Mouse (Mus musculus) kidney, postnatal 0 days (tissue): ENCODE measurements around the gene R3hdm4. TPM values are rescaled to one million over a fixed set of nuclear protein-coding genes. Genes with fewer than 3 reads are reported as not detected.

Experiments used
- ATAC-seq: fragments of 200-750 bp; cut with Nextera tagmentation; replicated peaks from 2 replicates; pipeline ENCODE4 v1.8.0; 2017; ENCODE audit warnings: low read depth, moderate number of reproducible peaks, moderate TSS enrichment, moderate library complexity; ENCODE audit not compliant: low FRiP score
- DNase-seq: peaks from one replicate; pipeline ENCODE4 v3.0.0-alpha.2; 2016; ENCODE audit warnings: low spot score
- H3K27ac ChIP-seq: fragments of 300-500 bp; sonication (generic); 2 replicates; pipeline ENCODE4 v1.5.1; 2014; ENCODE audit warnings: mild to moderate bottlenecking
- H3K27me3 ChIP-seq: fragments of 300-500 bp; sonication (generic); 2 replicates; pipeline ENCODE4 v1.6.1; 2014; ENCODE audit warnings: low read length, mixed read lengths; ENCODE audit not compliant: insufficient read depth
- H3K36me3 ChIP-seq: fragments of 300-500 bp; sonication (generic); 2 replicates; pipeline ENCODE4 v1.6.1; 2014; ENCODE audit warnings: low read length, mixed read lengths; ENCODE audit not compliant: insufficient read depth
- H3K4me1 ChIP-seq: fragments of 300-500 bp; sonication (generic); replicated peaks from 2 replicates; pipeline ENCODE4 v1.6.1; 2014; ENCODE audit warnings: antibody characterized with exemption, low read length, mixed read lengths; ENCODE audit not compliant: insufficient read depth
- H3K4me2 ChIP-seq: fragments of 300-500 bp; sonication (generic); 2 replicates; pipeline ENCODE4 v1.6.1; 2014; ENCODE audit warnings: mild to moderate bottlenecking, low read length, moderate library complexity, mixed read lengths
- H3K4me3 ChIP-seq: fragments of 300-500 bp; sonication (generic); replicated peaks from 2 replicates; pipeline ENCODE4 v1.5.1; 2014; ENCODE audit warnings: low read depth, low read length
- H3K9ac ChIP-seq: fragments of 300-500 bp; sonication (generic); 2 replicates; pipeline ENCODE4 v1.6.1; 2014; ENCODE audit warnings: low read depth, low read length
- H3K9me3 ChIP-seq: fragments of 300-500 bp; sonication (generic); replicated peaks from 2 replicates; pipeline ENCODE4 v1.6.1; 2016; ENCODE audit warnings: low read length, inconsistent platforms, mixed read lengths
- CTCF ChIP-seq: IDR thresholded peaks from 2 replicates; pipeline ENCODE4 v1.5.1; 2016; ENCODE audit warnings: antibody characterized with exemption, low read depth, mild to moderate bottlenecking, moderate library complexity
- WGBS: fragments of 180-500 bp; shearing (Covaris S2); extraction: QIAGEN DNeasy Blood & Tissue Kit; methylation state at CpG from one replicate; pipeline ENCODE4 v1.1.7; 2014; 5-methylcytosine and 5-hydroxymethylcytosine counted together
- polyA plus RNA-seq: library from polyadenylated mRNA; unstranded; fragments of >200 nt; fragmentation: Nextera tagmentation; extraction: Ambion mirVana; gene quantifications from 2 replicates; pipeline ENCODE4 v1.2.1, GENCODE M21; 2015

The R3hdm4 gene
- polyA plus RNA-seq, 1 experiment from 2014 or later = 120 TPM

DNA sequence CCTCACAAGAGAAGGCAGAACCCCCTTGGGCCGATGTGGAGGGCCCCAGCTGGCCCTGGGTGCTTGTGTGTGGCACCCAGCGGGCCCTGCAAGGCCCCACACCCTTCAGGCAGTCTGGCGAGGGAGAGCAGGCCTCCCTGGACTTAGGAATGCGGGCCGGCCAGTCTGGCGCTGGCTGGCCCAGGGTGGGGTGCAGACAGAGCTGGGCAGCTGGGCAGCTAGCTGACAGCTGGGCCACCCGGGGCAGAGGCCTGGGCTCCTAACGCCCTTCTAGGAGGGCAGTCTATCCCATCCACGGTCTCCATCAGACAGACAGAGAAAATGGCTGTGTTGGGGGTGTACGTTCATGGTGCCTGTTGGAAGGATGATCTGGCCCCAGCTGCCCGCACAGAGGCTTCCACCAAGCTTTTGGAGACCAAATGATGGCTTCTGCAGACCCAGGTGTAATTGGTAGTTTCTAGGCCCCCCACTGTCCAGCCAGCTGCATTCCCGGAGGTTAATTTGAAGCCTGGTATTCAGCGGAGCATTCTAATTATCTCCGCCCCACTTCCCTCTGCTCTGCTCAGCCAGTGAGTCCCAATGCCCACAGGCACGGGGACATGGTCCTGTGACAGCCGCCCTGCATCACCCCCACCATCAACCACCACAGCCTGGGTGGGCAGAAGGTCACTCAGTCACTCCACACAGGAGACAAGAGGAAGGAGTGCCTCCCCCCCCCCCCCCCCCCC is 24.7 kb upstream of the R3hdm4 start:
- H3K9ac ChIP-seq = peak overlapping the region; percentile 31; the same call in 1 of the 2 replicates
- H3K4me3 ChIP-seq = no peak overlapping the region
- peaks cover 20% of the 10 kb centered on the region for H3K36me3 ChIP-seq
- H3K27ac ChIP-seq = peak overlapping the region; percentile 81
- ATAC-seq = peak; percentile 85
- DNase-seq = peak; percentile 79
- H3K27me3 ChIP-seq = no peaks in the 10 kb centered on the region
- H3K9me3 ChIP-seq = no peaks in the 10 kb centered on the region
- peaks cover 20% of the 10 kb centered on the region; the same call in 1 of the 2 replicates for H3K4me1 ChIP-seq
- H3K4me2 ChIP-seq = no peak overlapping the region
- 31% methylated on average over 16 of the region's 16 CpGs for WGBS
- no peak for TF ChIP-seq CTCF

DNA sequence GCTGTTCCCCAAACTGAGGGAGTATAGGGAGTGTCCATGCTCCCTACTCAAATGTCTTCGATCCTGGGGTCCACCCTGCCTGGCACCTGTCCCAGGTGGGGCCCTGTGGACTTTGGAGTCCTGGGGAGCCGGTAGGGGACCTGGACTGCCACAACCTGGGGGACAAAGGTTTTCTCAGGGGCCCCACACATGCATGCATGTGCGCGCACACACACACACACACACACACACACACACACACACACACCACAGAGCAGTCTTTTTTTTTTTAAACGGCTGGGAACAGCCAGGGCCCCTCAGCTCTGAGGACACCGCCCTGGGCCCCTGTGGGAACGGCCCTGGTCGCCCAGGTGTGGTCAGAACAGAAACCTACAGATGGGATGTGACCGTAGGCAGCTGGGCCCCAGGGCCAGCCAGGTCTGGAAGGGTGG is 22.5 kb upstream of the R3hdm4 start:
- WGBS = 61% methylated on average over 9 of the region's 9 CpGs
- H3K4me2 ChIP-seq = no peak overlapping the region
- 0 out of 2 replicates have a peak, but pooled peaks cover under 1% of the 10 kb centered on the region for H3K36me3 ChIP-seq
- H3K9ac ChIP-seq = no peak overlapping the region
- no peak overlapping the region for H3K4me3 ChIP-seq
- H3K27ac ChIP-seq = peak overlapping the region; percentile 43
- no peaks in the 10 kb centered on the region for H3K27me3 ChIP-seq
- peaks cover 33% of the 10 kb centered on the region; the same call in 1 of the 2 replicates for H3K4me1 ChIP-seq
- no peak for ATAC-seq
- H3K9me3 ChIP-seq = no peaks in the 10 kb centered on the region
- DNase-seq = no peak
- no peak for TF ChIP-seq CTCF

DNA sequence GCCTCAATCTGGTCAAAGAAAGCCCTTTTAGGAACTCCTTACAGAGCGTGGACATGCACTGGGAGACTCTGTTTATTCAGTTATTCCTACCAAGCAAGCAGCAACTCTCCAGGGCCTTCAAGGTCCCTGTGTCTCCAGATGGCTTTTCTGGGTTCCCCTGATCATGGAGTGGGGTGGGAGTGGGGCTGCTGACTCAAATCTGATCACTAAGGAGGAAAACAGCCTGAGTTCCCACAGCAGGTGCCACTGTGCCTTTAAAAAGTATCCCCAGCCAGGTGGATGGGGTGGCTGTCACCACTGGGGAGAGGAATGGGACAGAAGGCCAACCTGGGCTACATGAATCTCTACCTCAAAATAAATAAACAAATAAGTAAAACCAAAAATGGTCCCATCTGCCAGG is 22.0 kb upstream of the R3hdm4 start:
- 94% methylated on average over 1 of the region's 1 CpGs for WGBS
- TF ChIP-seq CTCF = no peak
- Histone ChIP-seq H3K36me3 (no peaks in the 10 kb centered on the region), H3K9ac (no peak overlapping the region), H3K27me3 (no peaks in the 10 kb centered on the region), H3K27ac (peak overlapping the region; percentile 43), H3K4me1 (peaks cover 33% of the 10 kb centered on the region; the same call in 1 of the 2 replicates), H3K4me2 (no peak overlapping the region), H3K9me3 (no peaks in the 10 kb centered on the region), H3K4me3 (no peak overlapping the region)
- no peak for DNase-seq
- no peak for ATAC-seq

DNA sequence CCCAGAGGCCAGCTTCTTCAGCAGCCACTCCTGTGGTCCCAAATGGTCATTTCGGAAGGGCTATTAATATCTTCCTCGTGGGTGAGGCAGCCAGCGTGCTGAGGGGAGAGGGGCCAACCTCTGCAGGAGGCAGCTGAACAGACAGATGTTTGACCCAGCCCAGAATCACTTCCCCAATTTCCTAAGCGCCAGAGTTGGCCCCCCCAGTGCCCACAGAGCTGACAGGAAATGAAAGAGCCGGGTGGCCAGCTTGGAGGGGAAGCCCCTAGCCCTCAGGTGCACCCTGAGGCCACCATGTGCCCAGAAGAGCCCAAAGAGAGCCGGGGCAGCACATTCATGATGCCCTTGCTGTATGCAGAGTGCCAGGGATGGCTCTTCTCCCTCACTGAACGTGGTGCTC is 19.7 kb upstream of the R3hdm4 start:
- ATAC-seq (no peak), DNase-seq (no peak)
- no peaks in the 10 kb centered on the region for H3K9me3 ChIP-seq
- H3K9ac ChIP-seq = no peak overlapping the region
- H3K4me2 ChIP-seq = no peak overlapping the region
- no peak for TF ChIP-seq CTCF
- H3K27ac ChIP-seq = no peak overlapping the region
- no peaks in the 10 kb centered on the region for H3K27me3 ChIP-seq
- 50% methylated on average over 7 of the region's 7 CpGs for WGBS
- H3K36me3 ChIP-seq = no peaks in the 10 kb centered on the region
- H3K4me3 ChIP-seq = no peak overlapping the region
- peaks cover 42% of the 10 kb centered on the region for H3K4me1 ChIP-seq

DNA sequence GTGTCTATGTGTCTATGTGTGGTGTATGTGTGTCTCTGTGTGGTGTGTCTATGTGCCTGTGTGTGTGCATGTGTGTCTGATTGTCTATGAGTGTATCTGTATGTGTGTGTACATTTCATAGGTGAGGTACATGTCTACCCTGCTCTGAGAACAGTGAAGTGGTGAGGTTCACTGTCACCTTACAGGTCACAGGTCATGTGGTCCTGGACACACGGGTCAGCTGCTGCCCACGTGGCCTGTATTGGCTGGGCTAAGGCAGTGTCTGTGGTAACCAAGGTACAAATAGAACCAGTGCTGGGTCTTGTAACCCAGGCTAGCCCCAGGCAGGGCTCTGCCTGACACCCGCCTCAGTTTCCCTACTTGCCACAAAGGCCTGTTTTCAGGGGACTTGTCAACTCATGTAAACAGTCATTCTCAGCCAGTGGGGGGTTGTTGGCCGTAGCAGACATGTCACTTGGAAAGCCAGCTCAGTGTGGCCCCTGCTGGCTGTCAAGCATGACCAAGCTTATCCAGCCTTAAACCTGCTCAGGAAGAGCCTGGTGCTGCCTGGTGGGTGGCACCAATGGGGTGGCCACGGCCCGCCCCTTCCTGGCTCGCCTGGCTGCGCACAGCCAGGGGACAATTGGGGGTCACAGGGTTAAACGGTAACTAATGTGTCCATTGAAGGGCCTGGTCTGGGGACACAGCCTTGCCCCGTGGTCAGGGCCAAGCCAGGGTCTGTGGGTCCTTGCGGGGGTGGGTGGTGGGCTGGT is 16.9 kb upstream of the R3hdm4 start:
- no peaks in the 10 kb centered on the region for H3K9me3 ChIP-seq
- H3K27me3 ChIP-seq = no peaks in the 10 kb centered on the region
- H3K4me1 ChIP-seq = peaks cover 57% of the 10 kb centered on the region
- H3K9ac ChIP-seq = no peak overlapping the region
- 53% methylated on average over 11 of the region's 11 CpGs for WGBS
- peaks cover 4% of the 10 kb centered on the region; the same call in 1 of the 2 replicates for H3K36me3 ChIP-seq
- TF ChIP-seq CTCF = 0 out of 2 replicates have a peak, but pooled peaks have one; percentile 2
- ATAC-seq (peak; percentile 72), DNase-seq (no peak)
- H3K4me2 ChIP-seq = no peak overlapping the region
- H3K4me3 ChIP-seq = no peak overlapping the region
- peak overlapping the region; percentile 90 for H3K27ac ChIP-seq

DNA sequence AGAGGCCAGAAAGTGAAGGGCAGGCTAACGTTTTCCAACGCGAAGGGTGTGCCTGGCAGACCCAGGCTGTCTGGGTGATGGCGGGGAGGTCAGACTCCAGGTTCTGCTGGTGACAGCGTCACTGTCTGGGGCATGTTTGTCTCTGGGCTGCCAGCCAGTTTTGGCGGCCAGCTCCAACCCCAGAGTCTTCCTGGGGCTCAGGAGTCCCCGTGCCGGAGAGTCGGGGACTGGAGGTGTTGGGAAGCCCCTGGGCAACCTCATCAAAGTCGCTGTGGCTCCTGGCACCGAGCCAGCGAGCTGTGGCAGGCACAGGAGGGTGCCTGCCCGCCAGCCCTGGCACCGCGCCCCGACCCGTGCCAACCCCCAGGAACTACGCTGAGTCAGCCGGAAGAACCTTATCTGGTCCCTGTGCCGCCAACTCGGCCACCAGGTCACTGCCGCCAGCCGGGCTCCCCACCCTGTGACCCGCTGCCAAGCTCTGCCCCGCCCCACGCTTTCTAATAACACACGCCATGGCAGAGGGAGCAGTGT is 16.0 kb upstream of the R3hdm4 start:
- no peak for TF ChIP-seq CTCF
- H3K9me3 ChIP-seq = no peaks in the 10 kb centered on the region
- H3K4me1 ChIP-seq = peaks cover 66% of the 10 kb centered on the region
- H3K27me3 ChIP-seq = no peaks in the 10 kb centered on the region
- ATAC-seq = no peak
- peak overlapping the region; percentile 90 for H3K27ac ChIP-seq
- H3K4me2 ChIP-seq = 0 out of 2 replicates have a peak overlapping the region, but pooled peaks have one; percentile 3
- H3K36me3 ChIP-seq = peaks cover 8% of the 10 kb centered on the region; the same call in 1 of the 2 replicates
- no peak overlapping the region for H3K9ac ChIP-seq
- DNase-seq = no peak
- H3K4me3 ChIP-seq = no peak overlapping the region
- WGBS = 45% methylated on average over 27 of the region's 27 CpGs
